Mouse (Mus musculus) ES-CJ7 (cell line): ENCODE data around the gene Ggact.

Experiments used
- DNase-seq: peaks from one replicate; pipeline ENCODE4 v3.0.0; 2011; ENCODE audit warnings: low read depth, low spot score

Gene Ggact

DNA sequence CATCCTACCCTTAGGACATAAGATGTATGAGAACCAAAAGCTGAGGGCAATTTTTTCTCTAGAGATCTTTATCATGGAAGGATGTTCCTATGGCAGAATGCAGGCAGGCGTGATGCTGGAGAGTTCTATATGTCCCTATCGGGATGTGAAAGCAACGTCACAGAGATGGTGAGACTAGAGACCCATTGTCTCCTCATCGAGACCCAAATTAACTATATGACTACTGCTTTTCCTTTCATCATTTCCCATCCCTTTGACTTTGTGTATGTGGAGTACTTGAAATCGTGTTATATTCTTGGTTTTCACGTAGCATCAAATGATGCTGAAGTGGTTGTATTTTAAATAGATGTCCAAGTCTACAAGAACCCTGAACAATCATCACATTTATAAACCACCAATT is at the start of gene Ggact:
Gene Ggact, minus strand, starts transcription at position 101 of the 400 bp plus-strand sequence.
- DNase-seq = no peak

DNA sequence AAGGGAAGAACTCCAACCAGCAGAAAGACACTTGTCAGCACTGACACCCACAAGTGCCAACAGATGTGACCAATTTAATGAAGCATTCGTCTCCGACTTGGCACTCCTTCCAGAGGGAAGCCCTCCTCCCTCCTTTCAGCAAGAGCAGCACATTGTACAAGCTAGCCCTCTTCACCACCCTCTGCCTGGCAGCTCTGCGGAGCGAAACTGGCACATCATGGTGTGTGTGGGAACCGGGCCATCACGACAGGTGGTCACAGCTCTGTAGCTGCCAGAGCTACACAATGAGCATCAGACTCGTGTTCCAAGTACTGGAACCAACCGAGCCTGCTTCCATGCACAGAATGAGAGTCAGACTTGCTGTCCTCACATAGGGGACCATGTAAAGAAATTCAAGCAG is 44.4 kb upstream of the Ggact start:
- DNase-seq = no peak

DNA sequence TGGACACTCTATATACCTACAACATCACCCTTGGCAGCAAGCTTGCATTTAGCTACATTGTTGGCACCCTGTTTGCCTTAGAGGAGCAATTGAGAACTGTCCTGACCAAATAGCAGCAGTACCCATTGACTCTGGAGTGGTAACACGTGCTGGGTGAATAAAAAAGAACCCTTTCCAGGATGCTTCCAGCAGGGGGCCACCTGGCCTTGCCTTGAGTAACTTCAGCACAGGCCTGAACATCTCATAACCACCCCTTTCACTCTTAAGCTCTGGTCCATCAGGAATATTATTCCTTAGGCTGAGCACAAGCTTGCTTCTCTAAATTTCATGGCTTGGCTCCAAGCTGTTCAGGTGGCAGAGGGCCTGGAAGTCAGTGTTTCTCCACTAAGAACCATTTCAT is 39.8 kb upstream of the Ggact start:
- DNase-seq = peak; percentile 50

DNA sequence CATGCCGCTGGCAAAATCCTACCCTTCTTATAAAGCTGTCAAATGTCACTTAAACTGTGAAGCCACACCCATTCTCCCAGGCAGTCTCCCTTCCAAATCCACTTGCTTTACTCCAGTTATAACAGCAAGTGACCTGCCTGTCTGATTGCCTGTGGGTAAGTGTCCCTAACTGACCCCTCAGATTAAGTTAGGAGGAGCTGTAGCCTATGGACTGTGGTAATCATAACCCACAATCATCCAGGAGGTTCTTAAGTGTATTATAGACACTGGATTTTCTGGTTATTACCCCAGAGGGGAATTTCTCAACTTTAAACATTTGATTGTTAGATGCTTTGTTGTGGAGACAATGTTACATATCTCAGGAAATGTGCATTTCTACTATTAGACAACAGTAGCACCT is 39.0 kb upstream of the Ggact start:
- no peak for DNase-seq

DNA sequence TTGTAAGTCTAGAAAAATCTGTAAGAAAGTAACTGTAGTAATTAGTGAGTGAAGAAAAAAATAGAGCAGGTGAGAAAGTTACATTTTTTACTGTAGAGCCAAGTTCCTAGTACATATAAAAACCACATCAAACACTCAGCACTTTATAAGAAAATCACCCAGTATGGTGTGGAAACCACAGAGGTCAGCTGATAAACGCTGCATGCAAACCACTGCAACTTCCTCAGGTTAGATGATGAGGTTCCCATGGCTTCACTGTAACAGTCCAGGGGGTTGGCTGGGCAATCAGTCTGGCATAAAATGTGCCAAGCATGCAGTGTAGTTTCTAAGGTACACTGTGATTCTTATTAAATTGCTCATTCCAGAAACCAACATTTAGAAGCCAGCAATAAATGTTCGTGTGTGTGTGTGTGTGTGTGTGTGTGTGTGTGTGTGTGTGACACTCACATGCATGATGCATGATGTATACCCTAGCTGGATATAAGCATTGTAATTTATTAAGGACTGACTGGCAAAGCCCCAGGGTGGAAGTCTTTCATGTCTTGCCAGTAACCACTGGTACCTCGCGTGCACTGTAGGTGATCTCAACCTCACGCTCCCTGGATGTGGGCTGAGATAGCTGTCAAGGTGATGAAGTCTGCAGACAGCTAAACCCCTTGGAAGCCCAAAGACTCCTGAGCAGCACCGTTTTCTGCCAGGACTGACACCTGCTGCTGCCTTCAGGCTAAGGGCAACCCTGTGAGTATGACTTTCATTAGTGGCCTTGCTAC is 38.3 kb upstream of the Ggact start:
- no peak for DNase-seq

DNA sequence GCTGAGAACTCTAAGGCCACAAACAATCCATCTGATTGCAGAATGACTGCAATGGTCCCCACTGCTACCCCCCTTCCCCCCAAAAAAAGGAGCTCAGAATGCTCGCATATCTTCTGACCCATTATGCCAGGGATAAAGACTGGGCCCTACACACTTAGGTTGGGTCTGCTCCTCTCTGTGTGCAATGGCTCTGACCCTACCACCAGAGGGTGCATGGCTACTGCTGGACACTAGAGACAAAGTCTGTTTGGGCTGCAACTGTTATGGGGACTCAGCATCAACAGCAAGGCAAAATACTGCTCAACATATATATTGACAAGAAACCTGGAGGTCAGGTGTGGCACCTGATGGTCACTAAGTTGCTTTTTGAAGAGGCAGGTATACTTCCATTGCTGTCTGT is 37.4 kb upstream of the Ggact start:
- DNase-seq = peak; percentile 10

DNA sequence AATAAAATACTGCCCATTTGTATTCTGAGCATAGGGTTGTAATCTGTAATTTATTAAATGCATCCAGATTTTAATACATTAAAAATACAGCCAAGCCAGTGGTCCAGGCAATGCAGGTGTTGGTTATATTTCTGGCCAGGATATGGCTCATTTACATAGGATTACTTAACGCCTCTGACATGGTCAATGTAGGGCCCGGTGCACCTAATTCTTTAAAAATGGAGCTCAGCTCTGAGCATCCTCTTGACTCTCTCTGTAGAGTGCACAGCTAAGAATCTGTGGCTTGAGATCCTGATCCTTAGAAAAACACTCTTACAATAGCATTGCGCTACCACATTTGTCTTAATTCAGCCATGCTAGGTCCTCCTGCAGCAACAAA is 29.9 kb upstream of the Ggact start:
- no peak for DNase-seq

DNA sequence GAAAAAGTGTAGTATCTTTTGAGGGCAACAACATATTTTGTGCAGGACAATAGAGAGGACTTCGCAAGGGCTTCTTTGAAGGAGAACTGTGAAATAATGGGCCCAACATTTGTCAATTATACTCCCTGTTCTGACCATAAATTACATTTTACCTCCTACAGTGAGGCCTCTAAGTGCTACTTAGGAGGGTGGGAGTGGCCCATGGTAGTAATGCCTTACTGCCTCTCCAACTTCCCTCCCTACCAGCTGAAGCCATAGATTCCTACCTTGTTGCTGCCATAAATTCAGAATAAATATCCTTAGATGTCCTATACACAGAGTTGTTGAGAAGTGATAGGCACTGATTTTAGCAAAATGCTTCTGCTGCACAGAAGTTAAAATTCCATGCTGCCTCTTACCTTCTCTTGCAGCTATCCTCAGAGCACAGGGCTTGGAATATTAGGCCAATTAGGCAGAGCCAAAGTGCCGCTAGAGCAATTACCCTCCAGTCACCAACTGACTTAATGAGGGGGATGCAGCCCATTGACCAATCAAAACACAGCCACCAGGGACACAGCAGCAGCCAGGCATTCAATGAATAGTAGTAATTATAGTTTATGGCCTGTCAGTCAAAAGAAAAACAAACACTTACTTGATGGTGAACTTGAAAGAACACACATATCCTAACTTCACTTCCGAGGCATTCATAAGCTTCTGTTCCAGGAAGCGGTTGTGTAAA is 29.4 kb upstream of the Ggact start:
- no peak for DNase-seq

DNA sequence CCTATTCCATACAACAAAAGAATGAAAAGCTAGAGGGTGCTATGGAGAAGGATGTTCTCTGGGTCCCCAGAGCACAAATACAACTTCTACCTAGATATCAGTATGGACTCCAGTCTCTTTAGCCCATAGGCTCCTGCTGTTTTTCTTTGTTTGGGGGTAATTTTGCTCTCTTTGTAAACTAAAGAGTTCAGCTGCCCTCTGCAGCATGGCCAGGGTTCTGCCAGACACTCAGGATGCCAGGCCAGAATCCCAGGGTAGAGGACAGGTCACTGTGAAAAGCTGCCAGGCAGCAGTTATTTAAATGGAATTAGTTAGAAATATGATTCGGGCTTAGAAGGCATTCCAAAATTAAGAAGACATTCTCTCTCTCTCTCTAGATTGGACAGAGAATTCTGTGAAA is 22.9 kb upstream of the Ggact start:
- DNase-seq = no peak

DNA sequence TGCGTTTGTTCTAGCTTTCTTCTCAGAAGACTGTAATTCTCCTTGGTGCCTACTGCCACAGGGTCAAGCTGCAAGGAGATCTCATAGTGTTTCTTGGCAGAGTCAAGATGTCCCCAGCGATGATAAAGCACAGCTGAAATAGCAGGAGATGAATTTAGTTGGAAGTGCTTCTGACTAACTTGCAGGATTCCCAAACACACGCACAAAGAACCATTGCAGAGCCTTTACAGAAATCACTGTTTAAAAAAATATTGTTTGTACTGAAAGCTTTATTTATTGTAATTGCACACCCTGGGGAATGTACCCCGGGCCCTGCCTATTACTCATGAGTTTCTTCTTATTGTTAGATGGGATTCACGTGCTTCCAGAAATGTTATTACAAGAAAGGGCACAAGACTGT is 6.5 kb upstream of the Ggact start:
- DNase-seq = no peak

DNA sequence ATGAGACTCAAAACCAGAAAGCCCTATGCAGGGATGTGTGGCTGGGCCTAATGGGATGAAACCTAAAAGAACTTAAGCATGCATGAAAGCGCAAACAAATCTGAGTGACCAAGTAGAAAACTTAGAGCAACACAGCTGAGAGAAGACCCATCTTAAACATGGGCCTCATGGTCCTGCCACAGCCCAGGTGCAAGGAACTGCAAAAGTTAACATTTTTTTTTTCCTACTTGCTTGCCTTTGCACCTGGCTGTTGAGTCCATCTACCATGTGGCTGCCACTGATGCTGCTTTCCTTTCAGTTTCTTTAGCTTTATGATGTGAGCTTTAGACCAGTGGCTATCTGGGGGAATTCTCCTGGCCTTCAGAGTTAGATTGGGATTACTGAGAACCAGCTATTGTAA is 4.1 kb upstream of the Ggact start:
- no peak for DNase-seq

DNA sequence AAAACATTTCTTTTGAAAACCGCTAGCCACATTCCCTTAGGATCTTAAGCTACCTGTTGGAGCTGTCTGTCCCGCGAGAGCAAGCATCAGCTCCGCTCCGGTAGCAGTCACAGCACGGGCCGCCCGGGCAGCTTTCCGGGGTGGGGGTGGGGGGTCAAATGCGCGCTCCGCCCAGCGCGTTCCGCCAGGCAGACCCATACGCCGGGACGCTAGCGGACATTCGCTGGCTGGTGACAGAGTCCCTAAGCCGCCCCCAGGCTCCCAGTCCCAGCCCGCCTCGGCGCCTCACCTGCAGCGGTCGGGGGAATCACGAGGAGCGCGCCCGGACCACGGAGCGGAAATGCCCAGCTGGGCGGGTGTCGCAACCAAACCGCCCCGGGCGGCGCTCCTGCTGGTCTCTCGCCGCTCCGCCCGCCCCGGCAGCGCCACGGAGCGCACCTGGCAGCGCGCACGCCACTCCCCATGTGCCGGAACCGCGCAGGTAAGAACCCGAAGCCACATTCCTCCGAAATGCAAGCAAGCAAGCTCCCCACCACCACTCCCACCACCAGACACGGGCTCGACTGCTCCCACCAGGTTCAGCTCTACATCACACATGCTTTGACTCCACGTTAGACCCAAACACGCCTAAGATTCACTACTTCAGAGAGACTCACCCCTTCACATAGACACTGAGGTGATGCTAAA is 602 bp downstream of the Ggact start:
- peak; percentile 77 for DNase-seq

DNA sequence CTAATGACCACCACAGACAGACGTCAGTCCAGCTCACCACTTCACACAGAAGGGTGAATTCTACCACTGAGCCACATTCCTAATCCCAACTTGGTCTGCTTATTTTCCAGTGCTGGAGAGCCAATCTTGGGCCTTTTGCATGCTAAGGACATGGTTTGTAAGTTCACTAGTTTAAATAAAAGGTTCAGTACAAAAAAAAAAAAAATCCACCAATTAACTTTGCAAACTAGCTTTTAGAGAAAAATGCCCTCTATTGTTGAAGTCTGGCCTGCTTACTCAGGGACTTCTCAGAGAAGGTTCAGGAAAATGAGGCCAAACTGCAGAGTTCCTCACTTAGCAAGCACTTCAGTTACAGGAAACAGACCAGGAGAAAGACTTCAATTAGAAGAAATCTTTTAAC is 1.4 kb downstream of the Ggact start:
- DNase-seq = no peak

DNA sequence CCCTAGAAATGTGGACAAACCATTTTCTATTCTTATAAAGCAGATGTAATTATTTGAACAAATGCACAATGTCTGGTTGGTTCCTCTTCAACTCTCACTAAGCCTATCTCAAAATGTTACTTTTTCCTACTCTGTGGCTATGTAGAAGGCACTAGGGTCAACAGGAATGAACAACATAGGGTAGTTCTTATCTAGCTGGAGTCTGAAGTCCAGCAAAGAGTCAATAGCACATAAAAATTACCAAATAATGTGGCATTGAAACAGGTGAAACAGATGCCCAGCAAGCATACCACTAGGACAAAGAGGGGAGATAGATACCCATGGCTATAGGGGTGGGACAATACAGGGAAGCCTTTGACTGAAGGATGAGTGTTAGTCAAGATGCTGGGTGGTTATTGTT is 2.3 kb downstream of the Ggact start:
- no peak for DNase-seq

DNA sequence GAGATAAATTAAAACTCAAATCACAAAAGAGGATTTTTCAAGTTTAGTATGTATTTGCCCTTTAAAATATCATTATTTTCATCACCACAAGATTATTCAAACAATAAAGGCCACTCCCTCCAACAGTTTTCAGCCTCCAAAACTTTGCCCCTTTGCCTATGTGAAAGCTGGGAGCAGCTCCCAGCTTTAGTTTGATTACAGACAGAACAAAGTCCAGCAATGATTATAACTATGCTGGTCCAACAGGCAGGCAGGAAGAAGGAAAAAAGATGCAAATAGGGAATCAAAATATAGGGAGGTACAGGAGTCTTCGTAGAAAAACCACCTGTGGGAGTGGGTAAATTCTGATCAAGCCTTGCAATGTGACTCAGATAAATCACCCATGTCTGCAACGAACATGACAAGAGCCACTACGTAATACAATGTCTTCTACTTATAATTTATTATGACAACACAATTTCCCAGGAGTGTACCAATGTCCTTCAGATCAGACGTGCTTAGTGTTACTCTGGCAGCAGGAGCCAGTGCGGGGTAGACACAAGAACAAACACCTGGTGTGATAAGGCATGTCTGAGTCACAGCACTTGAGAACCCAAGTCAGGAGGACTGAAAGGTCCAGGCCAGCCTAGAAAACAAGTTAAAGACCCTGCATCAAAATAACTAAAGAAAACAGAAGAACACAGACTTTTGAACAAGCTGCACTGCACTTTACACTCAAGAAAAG is 4.0 kb downstream of the Ggact start:
- no peak for DNase-seq

DNA sequence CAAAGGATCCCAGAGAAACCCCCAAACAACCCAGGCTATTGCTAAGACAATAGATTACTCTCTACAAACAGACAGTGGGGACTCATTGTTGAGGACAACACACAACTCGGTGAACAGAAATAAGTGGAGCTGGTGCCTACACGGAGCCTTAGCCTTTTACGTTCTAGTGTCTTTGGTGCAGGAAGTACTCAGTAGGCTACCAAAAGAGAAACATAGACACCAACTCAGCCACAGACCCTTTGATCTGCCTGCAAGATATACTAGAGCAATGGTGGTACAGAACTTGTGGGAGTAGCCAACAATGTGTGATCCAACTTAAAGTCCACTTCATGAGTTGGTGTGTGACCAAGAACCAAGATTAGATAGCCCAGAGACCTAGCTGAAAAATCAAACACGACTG is 5.5 kb downstream of the Ggact start:
- DNase-seq = no peak

DNA sequence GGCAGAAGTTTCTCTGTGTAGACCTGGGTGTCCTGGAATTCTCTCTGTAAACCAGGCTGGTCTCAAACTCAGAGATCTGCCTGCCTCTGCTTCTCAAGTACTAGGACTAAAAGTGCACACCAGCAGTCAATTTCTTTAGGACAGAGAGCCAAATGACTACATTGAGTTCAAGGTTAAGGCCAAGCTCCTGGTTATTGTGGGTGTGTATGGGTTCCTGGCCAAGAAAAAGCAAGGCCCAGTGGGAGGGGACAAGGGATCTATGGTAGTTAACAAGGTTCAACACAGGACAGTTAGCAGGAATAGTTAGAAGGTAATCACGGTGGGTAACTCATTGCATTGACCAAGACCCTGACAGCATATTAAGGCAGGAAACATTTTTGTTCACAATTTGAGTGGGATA is 8.6 kb downstream of the Ggact start:
- DNase-seq = no peak

DNA sequence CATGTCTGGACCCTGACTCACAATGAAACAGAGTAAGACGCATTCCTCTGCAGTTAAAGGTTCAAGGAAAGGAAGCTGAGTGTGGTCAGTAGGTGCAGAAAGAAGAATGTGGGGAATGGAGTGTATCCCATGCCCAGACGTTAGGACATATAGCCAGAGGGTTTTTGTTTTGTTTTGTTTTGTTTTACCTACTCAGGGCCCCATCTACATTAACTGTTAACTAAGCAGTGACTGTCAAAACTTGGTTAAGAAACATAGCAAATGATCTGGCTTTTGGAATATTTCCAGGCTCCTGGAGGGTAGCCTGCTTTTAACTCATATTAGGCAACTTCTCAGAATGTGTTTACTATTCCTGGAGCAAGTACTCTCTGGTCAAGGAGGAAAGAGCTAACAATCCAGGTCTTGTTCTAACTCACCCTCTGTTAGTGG is 9.6 kb downstream of the Ggact start:
- DNase-seq = no peak

DNA sequence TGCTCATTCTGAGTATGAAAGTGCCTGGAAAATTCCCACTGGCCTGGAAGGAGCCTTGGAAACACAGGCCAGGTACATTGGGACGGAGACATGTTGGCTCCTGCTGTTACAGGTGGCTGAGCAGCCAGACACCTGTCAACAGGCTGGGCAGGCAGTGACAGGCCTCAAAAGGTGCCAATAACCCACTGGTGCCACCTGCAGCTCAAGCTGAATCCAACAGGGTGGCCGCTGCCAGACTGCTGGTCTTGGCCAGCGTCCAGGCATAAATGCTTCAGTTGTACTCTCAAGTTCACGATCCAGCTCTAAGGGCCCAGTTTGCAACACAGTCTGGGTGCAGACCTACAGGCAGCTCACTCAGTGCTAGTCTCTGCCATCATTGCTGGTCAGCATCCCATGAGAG is 10.7 kb downstream of the Ggact start:
- DNase-seq = no peak

DNA sequence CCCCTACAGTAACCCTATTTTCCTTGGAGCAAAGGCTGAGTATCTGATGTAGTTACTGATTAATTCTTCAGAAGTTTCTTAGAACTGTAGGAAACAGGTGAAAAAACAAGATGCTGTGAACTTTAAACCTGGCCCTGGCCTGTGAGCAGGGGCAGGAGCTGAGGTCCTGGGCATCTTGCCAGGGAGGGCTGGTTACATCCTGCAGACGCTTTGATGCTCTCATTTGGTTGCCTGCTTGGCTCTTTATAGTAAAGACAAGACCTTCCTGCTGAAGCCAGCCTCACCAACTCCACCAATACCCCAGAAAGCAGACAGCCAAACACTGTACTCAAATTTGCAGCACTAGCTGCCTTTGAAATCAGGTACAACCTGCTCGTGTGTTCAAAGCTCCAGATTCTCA is 11.4 kb downstream of the Ggact start:
- no peak for DNase-seq

DNA sequence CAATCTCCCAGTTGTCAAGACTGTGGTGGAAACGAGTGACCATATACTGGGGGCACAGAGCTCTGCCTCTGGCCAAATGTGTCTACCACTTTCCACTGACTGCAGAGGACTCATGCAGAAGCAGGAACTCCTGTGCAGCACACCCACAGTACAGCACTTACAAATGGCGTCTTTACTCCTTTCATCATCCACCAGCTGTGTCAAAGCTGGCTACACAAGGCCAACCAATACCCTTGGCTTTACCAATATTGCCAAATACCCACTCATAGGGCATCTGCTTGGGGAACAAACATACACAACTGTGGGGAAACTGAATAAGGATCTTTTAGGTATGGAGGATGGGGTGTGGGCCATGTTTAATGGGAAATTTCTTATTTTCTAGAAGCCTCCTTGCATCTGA is 11.8 kb downstream of the Ggact start:
- no peak for DNase-seq

DNA sequence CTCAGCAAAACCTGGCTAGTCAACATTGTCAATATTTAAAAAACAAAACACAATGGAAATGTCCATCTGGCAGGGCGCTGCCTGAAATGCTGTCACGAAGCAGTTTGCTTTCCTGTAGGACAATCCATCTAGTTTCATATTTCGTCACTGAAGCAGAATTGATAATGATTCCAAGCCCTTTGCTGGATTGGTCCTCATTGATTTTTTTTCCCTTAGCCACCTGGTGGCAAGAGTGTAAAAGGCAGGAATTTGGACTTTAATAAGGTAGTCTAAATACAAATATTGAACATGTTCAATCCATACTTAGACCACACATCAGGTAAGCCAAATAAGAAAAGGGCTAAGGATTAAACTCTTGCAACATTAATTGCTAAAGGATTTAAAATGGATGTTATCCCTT is 12.4 kb downstream of the Ggact start:
- DNase-seq = no peak
